Mouse (Mus musculus): ENCODE measurements around the gene Dcst1.

DNA sequence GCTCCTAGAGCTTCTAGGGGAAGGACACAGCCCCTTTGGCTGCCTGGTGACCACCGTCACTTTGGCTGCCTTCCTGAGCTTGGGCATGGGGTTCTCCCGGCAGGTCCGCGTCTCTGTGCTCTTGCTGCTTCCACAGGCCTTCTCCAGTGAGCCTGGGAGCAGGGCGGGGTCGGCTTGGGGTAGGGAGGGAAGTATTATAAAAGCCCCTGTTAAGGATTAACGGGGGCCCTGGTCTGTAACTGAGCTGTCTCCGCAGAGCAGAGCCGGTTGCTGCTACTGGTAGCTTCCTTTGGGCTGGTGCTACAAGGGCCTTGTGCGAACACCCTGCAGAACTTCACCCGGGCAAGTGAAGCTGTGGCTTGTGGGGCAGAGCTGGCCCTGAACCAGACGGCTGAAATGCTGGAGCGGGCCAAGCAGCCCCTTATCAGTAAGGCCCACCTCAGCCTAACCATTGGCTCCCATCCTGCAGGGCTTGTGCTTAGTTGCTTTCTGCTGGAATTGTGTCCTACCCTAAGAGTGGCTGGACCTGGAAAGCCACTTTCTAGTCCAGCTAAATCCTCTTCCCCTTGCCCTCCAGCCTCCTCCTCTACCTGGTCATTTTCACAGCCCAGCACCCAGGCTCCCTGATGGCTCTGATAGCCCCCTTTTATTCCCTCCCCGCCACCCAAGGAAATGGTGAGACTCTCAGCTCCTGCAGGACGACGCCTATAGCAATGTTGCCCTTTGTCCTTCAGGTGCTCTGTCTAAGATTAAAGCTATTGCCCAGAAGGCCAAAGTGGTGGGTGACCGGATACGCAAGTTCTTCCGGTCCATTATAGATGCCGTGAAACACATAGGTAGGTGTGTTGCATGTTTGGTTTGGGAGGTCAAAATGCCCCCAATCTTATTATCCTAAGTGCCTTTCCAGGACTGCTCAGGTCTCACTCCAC lies 697 bp upstream of the Dcst1 start:
- TF ChIP-seq GATA1 (IDR thresholded peaks at IDR 0.05; ENCODE audit: low read length): no peak
- no peak for TF ChIP-seq TAL1 (IDR thresholded peaks at IDR 0.05; ENCODE audit: low read length)
